Mouse (Mus musculus) WW6 (cell line): ENCODE measurements at regions not wholly inside any gene's neighbourhood (a gene's known extent, or its start where the extent isn't known, plus 50 kb on each side); places are given as distances from the start of the nearest gene placed in this dataset.
"Not testable (repeated sequence)": the region's sequence is repeated elsewhere in the genome, so short reads cannot be mapped to it uniquely, and the experiment has no call there.

Experiments
- DNase-seq: peaks from one replicate; pipeline ENCODE4 v3.0.0-alpha.2; 2013; ENCODE audit warnings: low read depth, low spot score

GRCm38 (mm10) chr10:23733679-23734078, 53.4 kb downstream of the Rps12 start:
- no peak for DNase-seq

- DNase-seq: not testable (repeated sequence)
Observed at GRCm38 (mm10) chr10:23725960-23726714, 60.9 kb downstream of the Rps12 start.

- DNase-seq: no peak
Observed at GRCm38 (mm10) chr10:23718124-23718523, 69.0 kb downstream of the Rps12 start.

- DNase-seq: no peak
Observed at GRCm38 (mm10) chr10:23715511-23715910, 71.6 kb downstream of the Rps12 start.

GRCm38 (mm10) chr10:23715101-23715500, 72.0 kb downstream of the Rps12 start:
- no peak for DNase-seq

GRCm38 (mm10) chr10:23712691-23713378, 74.2 kb downstream of the Rps12 start:
- DNase-seq: no peak

GRCm38 (mm10) chr10:23711416-23712171, 75.5 kb downstream of the Rps12 start:
- DNase-seq: no peak

GRCm38 (mm10) chr10:23710999-23711398, 76.1 kb downstream of the Rps12 start:
- no peak for DNase-seq

- no peak for DNase-seq
Observed at GRCm38 (mm10) chr10:23708261-23708660, 78.8 kb downstream of the Rps12 start.

GRCm38 (mm10) chr10:23707141-23707540, 79.9 kb downstream of the Rps12 start:
- DNase-seq: no peak

GRCm38 (mm10) chr10:23704048-23704447, 83.0 kb downstream of the Rps12 start:
- DNase-seq: no peak

- DNase-seq: no peak
Observed at GRCm38 (mm10) chr10:23691291-23691690, 95.8 kb downstream of the Rps12 start.

- no peak for DNase-seq
Observed at GRCm38 (mm10) chr10:23686969-23687368, 100.1 kb downstream of the Rps12 start.

GRCm38 (mm10) chr10:23683078-23683477, 104.0 kb downstream of the Rps12 start:
- no peak for DNase-seq

- DNase-seq: no peak
Observed at GRCm38 (mm10) chr10:23675911-23676310, 111.2 kb downstream of the Rps12 start.

GRCm38 (mm10) chr10:23674633-23675515, 112.2 kb downstream of the Rps12 start:
- DNase-seq: no peak

GRCm38 (mm10) chr10:23672296-23672695, 114.8 kb downstream of the Rps12 start:
- DNase-seq: no peak

GRCm38 (mm10) chr10:23671494-23671893, 115.6 kb downstream of the Rps12 start:
- DNase-seq: peak; percentile 13

- DNase-seq: not testable (repeated sequence)
Observed at GRCm38 (mm10) chr10:23665916-23666315, 121.2 kb downstream of the Rps12 start.

GRCm38 (mm10) chr10:23626201-23626600, 160.9 kb downstream of the Rps12 start:
- DNase-seq: no peak

GRCm38 (mm10) chr10:23612030-23612429, 175.0 kb downstream of the Rps12 start:
- no peak for DNase-seq
